Mouse (Mus musculus) liver, embryonic 13.5 days (tissue): ENCODE data around the gene Fam69b. TPM values are rescaled to one million over a fixed set of nuclear protein-coding genes. Genes with fewer than 3 reads are reported as not detected.

ENCODE experiments used
- ATAC-seq: fragments of 200-750 bp; cut with Nextera tagmentation; 2 replicates; pipeline ENCODE4 v1.8.0; 2017; ENCODE audit warnings: low read depth, mild to moderate bottlenecking, moderate number of reproducible peaks, moderate library complexity
- DNase-seq: peaks from one replicate; pipeline ENCODE4 v3.0.0; 2022
- H3K27ac ChIP-seq: fragments of 300-500 bp; sonication (generic); 2 replicates; pipeline ENCODE4 v1.5.1; 2015; ENCODE audit warnings: moderate library complexity, mild to moderate bottlenecking, inconsistent platforms
- H3K27me3 ChIP-seq: fragments of 300-500 bp; sonication (generic); 2 replicates; pipeline ENCODE4 v1.6.1; 2015; ENCODE audit warnings: mild to moderate bottlenecking, inconsistent platforms
- H3K36me3 ChIP-seq: fragments of 300-500 bp; sonication (generic); 2 replicates; pipeline ENCODE4 v1.6.1; 2015; ENCODE audit warnings: mild to moderate bottlenecking, inconsistent platforms
- H3K4me1 ChIP-seq: fragments of 300-500 bp; sonication (generic); replicated peaks from 2 replicates; pipeline ENCODE4 v1.6.1; 2015; ENCODE audit warnings: inconsistent platforms
- H3K4me2 ChIP-seq: fragments of 300-500 bp; sonication (generic); 2 replicates; pipeline ENCODE4 v1.6.1; 2015; ENCODE audit warnings: inconsistent platforms, mild to moderate bottlenecking, moderate library complexity
- H3K4me3 ChIP-seq: fragments of 300-500 bp; sonication (generic); replicated peaks from 2 replicates; pipeline ENCODE4 v1.5.1; 2015; ENCODE audit warnings: mild to moderate bottlenecking, inconsistent platforms
- H3K9ac ChIP-seq: fragments of 300-500 bp; sonication (generic); 2 replicates; pipeline ENCODE4 v1.6.1; 2015; ENCODE audit warnings: mild to moderate bottlenecking, inconsistent platforms
- H3K9me3 ChIP-seq: fragments of 300-500 bp; sonication (generic); replicated peaks from 2 replicates; pipeline ENCODE4 v1.6.1; 2016; ENCODE audit warnings: inconsistent platforms
- WGBS: fragments of 180-500 bp; shearing (Covaris S2); methylation state at CpG from one replicate; pipeline ENCODE4 v1.1.7; 2015; ENCODE audit not compliant: insufficient replicate concordance; 5-methylcytosine and 5-hydroxymethylcytosine counted together
- polyA plus RNA-seq: library from polyadenylated mRNA; unstranded; fragments of >200 nt; fragmentation: Nextera tagmentation; extraction: Ambion mirVana; gene quantifications from 2 replicates; pipeline ENCODE4 v1.2.1, GENCODE M21; 2015

Gene Fam69b
- polyA plus RNA-seq, 1 experiment from 2014 or later, result 2.1 TPM

GRCm38 (mm10) chr2:26610526-26610925 is 17.7 kb upstream of the Fam69b start:
- DNase-seq (no peak), ATAC-seq (no peak)
- Histone ChIP-seq H3K9ac (no peak overlapping the region), H3K36me3 (no peaks in the 10 kb centered on the region), H3K27ac (no peak overlapping the region), H3K27me3 (peaks cover 13% of the 10 kb centered on the region; the same call in 1 of the 2 replicates), H3K4me1 (peaks cover 13% of the 10 kb centered on the region), H3K9me3 (no peaks in the 10 kb centered on the region), H3K4me3 (no peak overlapping the region), H3K4me2 (no peak overlapping the region)
- WGBS, result 68% methylated on average over 3 of the region's 3 CpGs

DNA sequence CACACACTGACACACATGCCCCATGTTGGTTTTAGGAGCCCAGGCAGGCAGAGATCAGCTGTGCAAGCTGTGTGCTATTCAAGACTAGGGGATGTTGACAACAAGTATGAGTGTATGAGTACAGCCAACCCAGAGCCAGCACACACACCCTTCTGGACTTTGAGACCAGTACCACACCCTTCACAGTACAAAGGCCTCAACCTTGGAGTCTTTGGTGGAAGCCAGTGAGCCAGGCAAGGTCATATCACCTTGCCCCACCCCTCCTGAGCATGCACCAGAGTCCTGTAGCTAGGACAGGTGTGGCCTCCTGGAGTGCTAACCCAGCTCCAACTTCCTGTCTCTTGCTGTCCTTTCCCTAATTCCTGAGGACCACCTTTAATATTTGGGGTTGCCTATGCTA is 17.2 kb upstream of the Fam69b start:
- DNase-seq (no peak), ATAC-seq (0 out of 2 replicates have a peak, but pooled peaks have one; percentile 31)
- H3K9me3 ChIP-seq, result no peaks in the 10 kb centered on the region
- H3K4me1 ChIP-seq, result peaks cover 13% of the 10 kb centered on the region
- H3K4me3 ChIP-seq, result no peak overlapping the region
- no peak overlapping the region for H3K27ac ChIP-seq
- no peaks in the 10 kb centered on the region for H3K36me3 ChIP-seq
- H3K4me2 ChIP-seq, result no peak overlapping the region
- no peak overlapping the region for H3K9ac ChIP-seq
- peaks cover 13% of the 10 kb centered on the region; the same call in 1 of the 2 replicates for H3K27me3 ChIP-seq

- H3K36me3 ChIP-seq, result no peaks in the 10 kb centered on the region
- H3K27me3 ChIP-seq, result peaks cover 5% of the 10 kb centered on the region; the same call in 1 of the 2 replicates
- ATAC-seq, result no peak
- no peaks in the 10 kb centered on the region for H3K9me3 ChIP-seq
- H3K9ac ChIP-seq, result no peak overlapping the region; the same call in 1 of the 2 replicates
- H3K4me2 ChIP-seq, result no peak overlapping the region
- H3K4me1 ChIP-seq, result peaks cover 7% of the 10 kb centered on the region
- no peak overlapping the region for H3K27ac ChIP-seq
- no peak for DNase-seq
- no peak overlapping the region for H3K4me3 ChIP-seq
These were observed 16.4 kb upstream of the Fam69b start for GRCm38 (mm10) chr2:26611896-26612295.

- 57% methylated on average over 5 of the region's 5 CpGs for WGBS
- H3K4me2 ChIP-seq, result no peak overlapping the region
- H3K27ac ChIP-seq, result no peak overlapping the region
- 0 out of 2 replicates have a peak, but pooled peaks cover 3% of the 10 kb centered on the region for H3K27me3 ChIP-seq
- no peak overlapping the region for H3K4me3 ChIP-seq
- ATAC-seq (no peak), DNase-seq (no peak)
- H3K36me3 ChIP-seq, result no peaks in the 10 kb centered on the region
- no peaks in the 10 kb centered on the region for H3K9me3 ChIP-seq
- no peaks in the 10 kb centered on the region for H3K4me1 ChIP-seq
- no peak overlapping the region for H3K9ac ChIP-seq
These were observed 13.4 kb upstream of the Fam69b start for GRCm38 (mm10) chr2:26614903-26615302.

- H3K27ac ChIP-seq, result no peak overlapping the region
- DNase-seq (no peak), ATAC-seq (no peak)
- H3K9me3 ChIP-seq, result no peaks in the 10 kb centered on the region
- H3K9ac ChIP-seq, result no peak overlapping the region
- WGBS, result 64% methylated on average over 4 of the region's 4 CpGs
- no peaks in the 10 kb centered on the region for H3K4me1 ChIP-seq
- no peaks in the 10 kb centered on the region for H3K36me3 ChIP-seq
- H3K27me3 ChIP-seq, result 0 out of 2 replicates have a peak, but pooled peaks cover 3% of the 10 kb centered on the region
- H3K4me2 ChIP-seq, result no peak overlapping the region
- H3K4me3 ChIP-seq, result no peak overlapping the region
These were observed 12.7 kb upstream of the Fam69b start for GRCm38 (mm10) chr2:26615459-26616124.

GRCm38 (mm10) chr2:26617331-26617730 is 10.9 kb upstream of the Fam69b start:
- H3K36me3 ChIP-seq, result no peaks in the 10 kb centered on the region
- no peaks in the 10 kb centered on the region for H3K9me3 ChIP-seq
- H3K4me1 ChIP-seq, result no peaks in the 10 kb centered on the region
- no peak for ATAC-seq
- WGBS, result 55% methylated on average over 6 of the region's 6 CpGs
- no peak for DNase-seq
- H3K9ac ChIP-seq, result no peak overlapping the region
- no peak overlapping the region for H3K4me3 ChIP-seq
- no peak overlapping the region for H3K4me2 ChIP-seq
- H3K27me3 ChIP-seq, result 0 out of 2 replicates have a peak, but pooled peaks cover 3% of the 10 kb centered on the region
- H3K27ac ChIP-seq, result no peak overlapping the region

DNA sequence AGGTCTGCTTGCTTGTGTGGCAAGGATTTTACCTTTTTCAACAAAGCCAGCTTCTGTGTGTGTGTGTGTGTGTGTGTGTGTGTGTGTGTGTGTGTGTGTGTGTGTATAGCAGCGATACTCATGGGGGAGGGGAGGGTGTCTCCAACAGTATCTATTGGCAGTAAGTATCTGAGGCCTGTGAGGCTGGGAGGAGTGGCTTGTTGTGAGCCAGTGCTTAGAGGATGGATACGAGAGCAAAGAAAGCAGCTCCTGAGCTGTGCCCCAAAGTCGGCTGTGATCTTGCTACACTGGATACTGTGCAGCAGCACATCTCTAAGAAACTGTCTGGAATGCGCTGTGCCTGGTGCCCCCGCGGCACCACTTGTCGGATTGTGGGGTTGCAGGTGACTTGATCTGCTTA is 10.3 kb upstream of the Fam69b start:
- Histone ChIP-seq H3K4me3 (no peak overlapping the region), H3K9me3 (no peaks in the 10 kb centered on the region), H3K4me2 (no peak overlapping the region), H3K27ac (no peak overlapping the region), H3K4me1 (no peaks in the 10 kb centered on the region), H3K27me3 (0 out of 2 replicates have a peak, but pooled peaks cover 3% of the 10 kb centered on the region), H3K9ac (no peak overlapping the region), H3K36me3 (no peaks in the 10 kb centered on the region)
- ATAC-seq (no peak), DNase-seq (no peak)
- 66% methylated on average over 7 of the region's 7 CpGs for WGBS

DNA sequence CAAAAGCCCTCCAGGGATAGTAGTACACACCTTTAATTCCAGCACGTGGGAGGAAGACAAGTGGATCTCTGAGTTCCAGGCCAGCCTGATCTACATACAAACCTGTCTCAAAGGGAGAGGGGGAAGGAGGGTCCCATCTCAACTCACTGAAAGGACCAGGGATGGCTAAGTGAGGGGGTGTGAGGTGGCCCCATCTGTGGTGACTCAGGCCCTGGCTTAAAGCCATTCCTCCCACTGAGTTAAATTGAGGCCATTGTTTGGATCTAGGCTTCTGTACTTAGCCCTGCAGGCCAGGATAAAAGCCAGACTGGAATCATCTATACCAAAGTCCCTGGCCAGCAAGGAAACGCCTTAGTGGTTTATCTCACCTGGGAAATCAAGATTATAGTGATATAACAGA is 7.0 kb upstream of the Fam69b start:
- Histone ChIP-seq H3K27me3 (0 out of 2 replicates have a peak, but pooled peaks cover 3% of the 10 kb centered on the region), H3K9me3 (no peaks in the 10 kb centered on the region), H3K4me2 (no peak overlapping the region), H3K36me3 (no peaks in the 10 kb centered on the region), H3K27ac (no peak overlapping the region), H3K4me3 (no peak overlapping the region), H3K4me1 (no peaks in the 10 kb centered on the region), H3K9ac (no peak overlapping the region)
- ATAC-seq (no peak), DNase-seq (no peak)
- 48% methylated on average over 2 of the region's 2 CpGs for WGBS

DNA sequence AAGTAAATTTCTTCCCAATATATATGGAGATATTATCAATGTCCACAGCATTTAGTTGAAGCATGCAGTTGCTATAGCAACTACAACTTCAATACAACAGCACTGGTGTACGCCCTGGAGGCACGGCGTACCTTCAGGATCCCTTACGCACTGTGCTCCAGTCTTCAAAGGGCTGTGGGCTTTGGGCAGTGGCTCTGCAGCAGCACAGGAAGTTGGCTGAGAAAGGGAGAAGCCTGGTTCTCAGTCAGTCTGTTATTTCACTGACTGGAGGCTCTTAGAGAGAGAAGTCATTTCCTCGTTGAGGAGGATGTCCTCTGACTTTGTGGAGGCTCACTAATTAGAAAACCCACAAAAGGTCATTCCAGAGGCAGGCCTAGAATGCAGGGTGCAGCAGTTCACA is 5.3 kb upstream of the Fam69b start:
- Histone ChIP-seq H3K4me1 (peaks cover 4% of the 10 kb centered on the region; the same call in 1 of the 2 replicates), H3K27ac (no peak overlapping the region), H3K9ac (no peak overlapping the region), H3K4me3 (no peak overlapping the region), H3K36me3 (no peaks in the 10 kb centered on the region), H3K27me3 (peaks cover 18% of the 10 kb centered on the region), H3K4me2 (no peak overlapping the region), H3K9me3 (no peaks in the 10 kb centered on the region)
- ATAC-seq, result no peak
- no peak for DNase-seq
- WGBS, result 39% methylated on average over 5 of the region's 5 CpGs

DNA sequence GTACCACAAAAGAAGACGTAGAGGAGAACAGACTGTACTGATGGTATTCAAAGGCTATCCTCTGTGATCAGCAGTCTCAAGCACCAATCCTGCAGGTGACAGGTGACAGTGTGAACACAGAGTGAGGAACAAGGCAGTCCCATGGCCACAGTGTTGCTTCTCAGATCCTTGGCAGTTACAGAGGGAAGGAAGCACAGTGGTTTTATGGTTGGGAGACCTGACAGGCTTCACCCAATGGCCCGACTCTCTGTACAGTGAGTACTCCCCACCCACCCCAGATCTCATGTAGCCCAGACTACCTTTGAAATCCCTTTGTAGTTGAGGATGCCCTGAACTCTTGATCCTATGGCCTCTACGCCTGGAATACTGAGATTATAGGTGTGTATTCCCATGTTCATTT is 2.8 kb upstream of the Fam69b start:
- Histone ChIP-seq H3K27ac (no peak overlapping the region), H3K36me3 (no peaks in the 10 kb centered on the region), H3K9ac (no peak overlapping the region), H3K4me3 (no peak overlapping the region), H3K9me3 (no peaks in the 10 kb centered on the region), H3K4me1 (peaks cover 10% of the 10 kb centered on the region), H3K27me3 (peaks cover 39% of the 10 kb centered on the region), H3K4me2 (no peak overlapping the region)
- DNase-seq, result no peak
- no peak for ATAC-seq
- 40% methylated on average over 3 of the region's 3 CpGs for WGBS

DNA sequence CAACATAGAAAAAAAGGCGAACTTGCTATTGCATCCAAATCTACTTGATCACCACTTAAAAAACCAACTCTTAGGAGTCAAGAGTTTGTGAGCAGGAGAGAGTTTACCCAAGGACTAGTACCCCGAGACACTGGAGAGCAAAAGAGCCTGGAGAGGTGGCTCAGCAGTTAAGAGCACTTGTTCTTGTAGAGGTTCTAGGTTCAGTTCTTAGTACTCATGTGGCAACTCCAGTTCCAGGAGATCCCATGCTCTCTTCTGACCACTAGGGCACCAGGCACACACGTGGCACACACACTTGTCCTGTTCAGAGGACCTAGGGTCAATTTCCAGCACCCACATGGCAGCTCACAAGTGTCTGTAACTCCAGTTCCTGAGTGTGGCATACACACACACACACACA is 2.2 kb upstream of the Fam69b start:
- ATAC-seq (no peak), DNase-seq (no peak)
- Histone ChIP-seq H3K4me3 (no peak overlapping the region), H3K9ac (no peak overlapping the region), H3K27me3 (peaks cover 39% of the 10 kb centered on the region), H3K4me2 (no peak overlapping the region), H3K27ac (no peak overlapping the region), H3K9me3 (no peaks in the 10 kb centered on the region), H3K4me1 (peaks cover 10% of the 10 kb centered on the region), H3K36me3 (no peaks in the 10 kb centered on the region)
- 48% methylated on average over 3 of the region's 3 CpGs for WGBS

DNA sequence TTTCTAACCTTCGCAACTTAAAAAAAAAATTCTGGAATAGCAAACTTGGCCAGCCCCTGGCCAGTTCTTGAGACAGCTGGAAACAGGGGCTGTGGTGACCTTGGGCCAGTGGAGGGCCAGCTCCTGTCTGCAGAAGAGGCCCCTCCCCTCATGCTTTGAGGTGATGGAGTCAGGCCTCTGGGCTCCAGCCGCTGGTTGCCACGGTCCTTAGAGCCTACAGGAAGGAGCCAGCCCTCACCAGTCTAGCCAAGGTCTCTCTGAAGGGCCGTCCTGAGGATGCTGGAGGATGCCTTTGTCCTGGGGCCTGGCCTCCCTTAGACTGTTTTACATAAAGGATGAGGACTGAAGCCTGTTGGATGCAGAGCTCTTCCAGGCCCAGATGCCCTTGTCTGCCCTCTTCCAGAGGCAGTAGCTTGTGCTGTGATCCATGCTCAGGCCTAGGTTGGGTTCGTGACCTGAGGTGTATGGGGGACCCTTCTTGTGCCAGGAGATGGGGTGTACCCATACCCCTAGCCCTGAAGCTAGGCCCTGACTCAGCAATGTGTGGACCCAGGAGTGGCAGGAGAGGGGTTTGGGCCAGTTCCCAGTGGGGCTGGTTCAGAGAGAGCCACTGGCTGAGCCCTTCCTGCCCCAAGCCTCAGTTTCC is 658 bp downstream of the Fam69b start:
- Histone ChIP-seq H3K4me2 (peak overlapping the region; percentile 76), H3K9ac (peak overlapping the region; percentile 67), H3K9me3 (no peaks in the 10 kb centered on the region), H3K27ac (no peak overlapping the region), H3K4me3 (peak overlapping the region; percentile 58), H3K27me3 (peaks cover 39% of the 10 kb centered on the region), H3K4me1 (peaks cover 10% of the 10 kb centered on the region), H3K36me3 (no peaks in the 10 kb centered on the region)
- 21% methylated on average over 5 of the region's 5 CpGs for WGBS
- no peak for DNase-seq
- ATAC-seq, result peak; percentile 32; the same call in 1 of the 2 replicates
